Mouse (Mus musculus) hindlimb bud, embryonic 11.5 days (tissue): Measurements from ENCODE around the gene Egfr.

Experiments used
- DNase-seq: peaks from one replicate; pipeline ENCODE4 v3.0.0-alpha.2; 2012; ENCODE audit warnings: low read depth, low spot score; ENCODE audit errors: extremely low spot score

The Egfr gene

DNA sequence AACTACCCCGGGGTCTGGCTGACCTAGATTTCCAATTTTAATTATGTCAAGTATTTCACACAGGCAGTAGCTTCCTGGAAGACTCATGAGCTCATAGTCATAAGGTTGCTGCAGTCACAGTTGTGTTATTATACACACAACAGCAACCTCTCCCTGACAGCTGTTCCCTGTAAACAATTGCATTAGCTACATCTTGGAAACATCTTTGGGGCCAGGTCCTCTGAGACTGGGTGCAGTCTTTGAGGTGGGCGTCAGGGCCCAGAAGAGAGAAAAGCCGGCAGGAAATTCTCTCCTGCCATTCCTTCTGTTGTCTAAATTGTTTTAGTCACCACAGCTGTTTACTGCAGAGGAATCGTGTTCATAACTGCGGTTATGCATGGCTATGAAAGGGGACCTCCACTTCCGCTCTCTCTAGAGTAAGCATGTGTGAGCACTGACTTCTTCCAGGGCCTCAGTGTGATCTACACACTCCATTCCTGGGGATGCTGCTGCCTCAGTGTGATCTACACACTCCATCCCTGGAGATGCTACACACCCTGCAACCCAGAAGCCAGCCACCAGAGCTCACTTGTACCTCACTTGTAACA lies 69.8 kb downstream of the Egfr start:
- DNase-seq: no peak

DNA sequence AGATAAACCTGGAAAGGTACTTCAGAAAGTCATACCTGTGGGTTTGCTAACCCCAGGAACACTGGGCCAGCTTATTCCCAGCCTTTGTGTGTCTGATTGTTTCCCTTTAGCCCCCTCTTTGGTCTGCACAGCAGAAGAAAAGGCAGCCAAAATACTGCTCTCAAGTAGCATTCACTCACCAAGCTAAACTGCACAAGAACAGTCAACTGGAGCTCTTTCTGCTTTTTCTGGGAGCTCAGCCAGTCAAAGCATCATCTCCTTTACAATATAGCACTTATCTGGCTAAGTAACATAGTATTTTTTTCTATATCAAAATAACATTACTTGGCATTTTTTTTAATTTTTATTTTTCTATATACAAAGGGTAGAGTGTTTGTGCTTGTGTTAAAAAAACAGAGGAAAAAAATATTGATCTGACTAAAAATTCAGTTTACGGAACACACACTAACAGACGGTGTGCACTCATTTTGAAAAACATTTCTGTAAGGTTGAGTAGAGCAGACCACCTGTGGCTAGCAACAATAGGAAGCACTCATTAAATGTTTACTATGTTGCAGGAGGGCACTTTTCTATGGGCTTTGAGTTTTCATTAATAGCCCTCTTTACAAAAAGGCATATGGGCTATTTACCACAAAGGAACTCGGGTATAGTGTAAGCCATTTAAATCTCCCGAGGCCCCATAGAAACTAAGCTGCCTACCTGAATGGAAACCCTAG lies 72.0 kb downstream of the Egfr start:
- DNase-seq: no peak

DNA sequence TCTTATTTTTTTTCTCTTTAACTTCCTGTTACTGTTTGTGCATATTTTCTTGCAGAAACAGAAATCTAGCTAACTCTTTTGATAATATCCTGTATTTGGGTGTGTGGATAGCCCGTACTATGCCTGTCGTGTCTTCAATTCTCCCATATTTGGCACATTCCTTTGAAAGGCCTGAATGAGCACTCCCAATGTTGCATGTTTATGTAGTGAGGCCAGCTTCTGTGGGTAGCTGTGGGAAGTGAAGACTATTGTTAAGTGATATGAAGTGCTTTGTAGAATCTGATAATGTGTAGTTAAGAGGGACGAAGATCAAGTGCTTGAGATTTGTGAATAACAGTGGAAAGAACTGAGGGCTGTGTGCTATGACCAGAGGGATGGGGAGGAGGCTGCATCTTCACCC lies 77.5 kb downstream of the Egfr start:
- no peak for DNase-seq

DNA sequence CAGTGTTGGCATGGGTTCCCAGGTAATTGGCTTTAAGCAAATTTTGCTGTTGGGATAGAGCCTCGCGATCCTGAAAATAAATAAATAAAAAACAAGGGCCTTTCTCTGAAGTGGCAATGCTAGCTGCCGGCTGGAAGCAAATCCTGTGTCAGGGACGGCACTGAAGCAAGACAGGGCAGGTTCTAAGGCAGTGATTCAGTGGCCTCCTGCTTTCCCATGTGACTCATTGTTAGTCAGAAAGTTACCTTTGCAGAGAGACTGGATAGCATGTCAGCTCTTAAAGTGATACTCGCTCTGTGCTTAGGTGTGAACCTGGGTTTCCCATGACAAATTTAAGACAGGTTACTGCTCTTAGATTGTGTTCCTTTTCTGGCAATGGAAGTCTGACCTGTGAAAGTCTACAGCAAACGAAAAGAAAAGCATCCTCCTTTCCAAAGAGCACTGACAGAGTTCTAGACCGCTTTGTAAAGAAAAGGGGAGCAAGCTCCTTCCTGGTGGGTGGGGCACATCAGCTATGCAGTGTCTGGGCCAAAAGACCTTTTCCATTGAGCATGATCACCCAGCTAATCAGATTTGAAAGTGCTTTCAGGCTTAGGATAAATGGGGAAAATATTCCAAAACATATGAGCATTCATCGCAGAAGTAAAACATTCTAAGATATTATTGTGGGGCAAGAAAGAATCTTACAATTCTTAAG lies 78.7 kb downstream of the Egfr start:
- DNase-seq: no peak

GRCm38 (mm10) chr11:16831974-16832464 lies 80.0 kb downstream of the Egfr start:
- no peak for DNase-seq

- DNase-seq: no peak
These were observed 86.8 kb downstream of the Egfr start for GRCm38 (mm10) chr11:16838772-16839171.

GRCm38 (mm10) chr11:16842924-16843323 lies 90.9 kb downstream of the Egfr start:
- DNase-seq: no peak

GRCm38 (mm10) chr11:16843889-16844568 lies 92.0 kb downstream of the Egfr start:
- DNase-seq: no peak

- DNase-seq: no peak
These were observed 96.9 kb downstream of the Egfr start for GRCm38 (mm10) chr11:16848881-16849280.

DNA sequence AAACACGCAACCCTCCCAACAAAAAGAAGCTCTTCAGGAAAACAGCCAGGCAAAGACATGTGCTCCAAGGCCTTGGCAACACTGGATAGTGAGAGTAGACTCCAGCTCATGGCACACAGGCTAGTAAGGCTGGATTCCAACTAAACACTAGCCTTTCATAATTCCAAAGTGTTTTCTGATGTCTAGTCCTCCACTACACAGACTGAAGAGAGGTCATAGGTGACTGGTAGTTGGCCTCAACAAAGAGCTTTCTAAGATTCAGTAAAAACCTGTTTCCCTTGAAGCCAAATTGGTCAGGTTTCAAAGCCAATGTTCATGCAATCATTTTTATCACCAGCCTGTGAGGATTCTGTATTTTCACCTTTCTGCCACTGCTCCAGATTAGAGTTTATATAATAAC lies 99.4 kb downstream of the Egfr start:
- DNase-seq: no peak

DNA sequence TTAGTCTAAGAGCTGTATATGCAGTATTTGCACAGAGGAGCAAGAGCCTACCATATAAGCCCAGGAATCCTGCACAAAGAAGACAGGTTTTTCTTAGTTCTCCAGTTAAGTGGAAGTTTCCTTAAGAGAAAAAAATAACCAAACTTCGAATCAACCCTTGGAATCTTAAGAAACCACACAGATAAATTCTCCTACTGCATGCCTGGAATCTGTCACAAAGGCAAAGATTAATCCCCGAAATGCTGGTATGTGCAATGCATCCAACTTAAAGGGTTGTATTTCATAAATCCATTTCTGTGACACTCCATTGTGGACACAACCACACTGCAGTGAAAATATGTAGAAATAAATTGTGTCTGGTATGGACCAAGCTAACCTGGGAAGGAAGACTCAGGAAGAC lies 102.1 kb downstream of the Egfr start:
- DNase-seq: no peak

DNA sequence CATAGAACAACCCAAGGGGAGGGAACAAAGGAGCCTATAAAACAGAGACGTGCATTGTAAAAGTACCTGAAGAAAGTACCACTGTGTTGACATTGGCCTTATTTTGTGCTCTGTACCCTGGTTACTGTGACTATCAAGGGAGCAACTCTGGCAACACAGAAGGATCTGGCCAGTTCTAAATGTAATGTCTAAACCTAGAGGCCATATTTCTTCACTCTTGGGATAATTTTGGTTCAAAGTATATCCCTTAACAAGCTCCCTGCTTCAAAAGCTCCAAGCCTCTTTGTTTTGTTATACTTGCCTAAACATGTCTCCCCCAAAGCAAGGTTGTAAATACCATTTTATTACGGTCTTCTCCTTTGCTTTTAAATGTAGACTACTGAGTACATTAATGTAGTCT lies 105.3 kb downstream of the Egfr start:
- no peak for DNase-seq

DNA sequence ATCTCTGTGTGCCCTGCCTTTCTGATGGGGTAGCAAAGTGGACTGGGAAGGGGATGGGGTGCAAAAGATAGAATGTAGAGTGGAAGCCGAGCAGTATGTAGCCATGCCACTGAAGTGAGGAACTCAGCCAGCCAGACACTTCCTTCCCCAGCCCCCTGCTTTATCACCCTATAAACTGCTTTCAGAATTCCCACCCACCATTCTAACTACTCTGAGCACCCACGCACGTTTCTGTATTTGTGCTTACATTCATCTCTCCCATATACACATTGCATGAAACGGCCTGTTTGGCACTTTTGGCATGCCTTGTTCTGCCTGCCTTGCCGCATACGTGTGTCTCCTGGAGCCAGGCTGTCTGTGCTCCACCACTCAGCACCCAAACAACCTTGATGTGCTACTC lies 109.0 kb downstream of the Egfr start:
- no peak for DNase-seq

- DNase-seq: no peak
These were observed 111.5 kb downstream of the Egfr start for GRCm38 (mm10) chr11:16863547-16863946.

DNA sequence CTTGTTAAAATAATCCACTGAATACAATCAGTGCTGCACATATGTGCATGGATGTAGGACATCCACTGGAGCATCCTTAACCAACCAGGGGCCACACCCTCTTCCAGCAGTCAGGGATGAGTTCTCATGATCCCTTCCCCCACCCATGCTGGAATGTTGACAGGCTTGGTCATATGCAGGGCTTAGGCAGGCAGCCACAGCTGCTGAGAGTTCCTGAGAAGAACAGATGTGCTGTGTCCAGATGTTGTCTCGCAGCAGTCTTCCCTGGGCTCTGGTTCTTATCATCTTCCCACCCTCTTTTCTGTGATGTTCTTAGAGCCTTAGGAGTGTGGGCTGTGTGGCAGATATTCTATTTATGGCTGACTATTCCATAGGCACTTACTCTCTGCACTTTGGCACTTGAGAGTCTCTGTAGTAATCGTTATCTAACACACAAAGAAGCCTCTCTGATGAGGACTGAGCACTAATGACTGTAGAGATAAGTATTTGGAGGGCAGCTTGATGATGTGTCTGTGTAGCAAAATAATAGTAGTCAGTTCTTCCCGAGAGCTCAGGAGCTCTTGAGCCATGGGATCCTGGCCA lies 113.1 kb downstream of the Egfr start:
- no peak for DNase-seq

DNA sequence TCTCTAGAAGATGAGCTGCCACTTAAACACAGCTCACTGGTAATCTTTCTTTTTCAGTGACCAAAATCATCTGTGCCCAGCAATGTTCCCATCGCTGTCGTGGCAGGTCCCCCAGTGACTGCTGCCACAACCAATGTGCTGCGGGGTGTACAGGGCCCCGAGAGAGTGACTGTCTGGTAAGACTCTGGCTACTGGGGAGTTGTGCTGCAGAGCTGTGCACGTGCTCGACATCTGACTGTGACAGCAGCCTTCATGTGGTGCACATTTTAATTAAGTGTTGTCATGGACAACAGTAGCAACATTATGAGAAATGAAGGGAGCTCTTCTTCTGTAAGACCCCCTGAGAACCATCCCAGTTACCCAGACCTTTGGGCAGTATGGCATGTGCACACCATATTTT lies 116.0 kb downstream of the Egfr start:
- DNase-seq: no peak

- DNase-seq: no peak
These were observed 117.5 kb downstream of the Egfr start for GRCm38 (mm10) chr11:16869506-16869905.

- no peak for DNase-seq
These were observed 119.1 kb downstream of the Egfr start for GRCm38 (mm10) chr11:16871120-16871519.

- DNase-seq: no peak
These were observed 125.8 kb downstream of the Egfr start for GRCm38 (mm10) chr11:16877676-16878378.

GRCm38 (mm10) chr11:16881932-16882331 lies 129.9 kb downstream of the Egfr start:
- no peak for DNase-seq

DNA sequence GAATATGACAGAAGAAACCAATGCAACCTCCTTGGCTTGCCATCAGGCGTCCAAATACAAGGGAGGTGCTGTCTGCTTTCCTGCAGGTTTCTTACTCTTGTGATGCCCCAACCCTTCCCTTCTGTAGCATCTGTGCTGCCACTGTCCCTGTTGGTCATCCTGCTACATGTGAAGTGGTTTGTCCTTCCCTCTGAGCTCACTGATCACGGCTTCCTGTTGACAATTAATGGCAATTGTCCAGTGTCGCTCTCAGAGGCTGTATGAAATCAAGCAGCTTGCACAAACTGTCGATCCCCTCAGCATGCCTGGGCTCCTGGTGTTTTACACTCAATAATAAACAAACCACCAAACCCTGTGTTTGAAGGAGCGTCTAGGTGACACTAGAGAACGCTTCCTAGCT lies 134.1 kb downstream of the Egfr start:
- no peak for DNase-seq
